Comparison of ENCODE assay signal across 10 mouse cellular contexts in genomic region chr7:81208944-81209343, GRCm38 (mm10). TPM values are rescaled to one million over a fixed set of nuclear protein-coding genes. Genes with fewer than 3 reads are reported as not detected.
DNase-seq lines count a peak whose midpoint lies in the region; TF ChIP-seq lines count a peak whose summit lies in the region.
"Had no signal": no experiment of that assay in that cellular context is flagged by ENCODE, and none has a peak within 500 bp of the region (broad histone marks: within the 10 kb centered on the region; RNA-seq: fewer than 3 reads in every experiment).

No protein-coding gene starts in this region.

- no peaks in the 10 kb centered on the region for H3K36me3 ChIP-seq in heart, embryonic 10.5 days
- no peaks in the 10 kb centered on the region for H3K36me3 ChIP-seq in embryonic facial prominence, embryonic 10.5 days (replicated peaks)
- H3K36me3 ChIP-seq: embryonic facial prominence, embryonic 12.5 days had no signal

- H3K4me3 ChIP-seq in heart, embryonic 10.5 days: no peak overlapping the region
- H3K4me3 ChIP-seq in embryonic facial prominence, embryonic 10.5 days: no peak overlapping the region
- no peak overlapping the region for H3K4me3 ChIP-seq in lung, adult 2 months (replicated peaks; ENCODE audit: extremely low read depth, low read depth, low read length)
- H3K4me3 ChIP-seq: embryonic facial prominence, embryonic 12.5 days; megakaryocyte, embryonic 14.5 days had no signal

- no peak for TF ChIP-seq POLR2A in lung, adult 2 months (IDR thresholded peaks at IDR 0.05; ENCODE audit: borderline replicate concordance, extremely low read depth, low read depth, low read length)

- H3K9me3 ChIP-seq in heart, embryonic 10.5 days: no peaks in the 10 kb centered on the region
- H3K9me3 ChIP-seq in embryonic facial prominence, embryonic 10.5 days: no peaks in the 10 kb centered on the region
- H3K9me3 ChIP-seq: embryonic facial prominence, embryonic 12.5 days; megakaryocyte, embryonic 14.5 days had no signal

- H3K27me3 ChIP-seq in heart, embryonic 10.5 days (ENCODE audit: insufficient read depth, poor library complexity, severe bottlenecking): peaks cover 24% of the 10 kb centered on the region
- H3K27me3 ChIP-seq in embryonic facial prominence, embryonic 10.5 days (replicated peaks; ENCODE audit: low read depth, poor library complexity, severe bottlenecking): peaks cover 56% of the 10 kb centered on the region

- H3K27ac ChIP-seq in heart, embryonic 10.5 days: no peak overlapping the region
- H3K27ac ChIP-seq in embryonic facial prominence, embryonic 10.5 days (replicated peaks): no peak overlapping the region
- H3K27ac ChIP-seq: embryonic facial prominence, embryonic 12.5 days had no signal

- TF ChIP-seq CTCF in lung, adult 2 months (IDR thresholded peaks at IDR 0.05; ENCODE audit: insufficient read depth, low read length): peak; percentile 80

- peaks cover 41% of the 10 kb centered on the region for H3K4me1 ChIP-seq in heart, embryonic 10.5 days
- H3K4me1 ChIP-seq in embryonic facial prominence, embryonic 10.5 days: peaks cover 38% of the 10 kb centered on the region
- peaks cover 11% of the 10 kb centered on the region for H3K4me1 ChIP-seq in lung, adult 2 months (ENCODE audit: control insufficient read depth, insufficient read depth, low read length)

- WGBS in heart, embryonic 10.5 days: 25% methylated on average over 6 of the region's 6 CpGs
- WGBS in embryonic facial prominence, embryonic 10.5 days: 16% methylated on average over 6 of the region's 6 CpGs
- WGBS in lung, adult 2 months: 23% methylated on average over 6 of the region's 6 CpGs

- DNase-seq in heart, adult 8-10 months (ENCODE audit: low spot score): peak; percentile 66
- no peak for DNase-seq in heart, embryonic 10.5 days (ENCODE audit: low spot score)
- peak; percentile 42 for DNase-seq in T-cell, adult 2 months (ENCODE audit: low spot score)
- DNase-seq in embryonic facial prominence, embryonic 10.5 days (ENCODE audit: low spot score): peak; percentile 76
- DNase-seq in kidney, postnatal 14 days: peak; percentile 84
- peak; percentile 72 for DNase-seq in lung, adult 2 months
- DNase-seq in right cerebral cortex, postnatal 14 days: peak; percentile 64
- peak; percentile 62 for DNase-seq in urinary bladder, postnatal 25 days (ENCODE audit: low spot score)

RNA-seq across cellular contexts. Expression of gene Pde8a, which starts 4.5 kb away (rescaled TPM):
- 10 to 100 TPM; 13.4 to 16.0 (median 14.0) TPM for total RNA-seq in heart, adult 8-10 months (2022)
- 1.9 and 2.3 TPM in 2 replicates for polyA plus RNA-seq in heart, embryonic 10.5 days (2016; fragmentation: Nextera tagmentation; extraction: Ambion mirVana)
- polyA plus RNA-seq in embryonic facial prominence, embryonic 10.5 days (2016; fragmentation: Nextera tagmentation; extraction: Ambion mirVana): 2.2 and 2.4 TPM in 2 replicates
- polyA plus RNA-seq in lung, adult 2 months (2012; rRNA removed): 11.1 and 14.4 TPM in 2 replicates
